Mouse (Mus musculus) cerebellum, adult 2 months (tissue): ENCODE measurements around the gene Hs3st5. TPM values are rescaled to one million over a fixed set of nuclear protein-coding genes. Genes with fewer than 3 reads are reported as not detected.
"Not testable (repeated sequence)": the region's sequence is repeated elsewhere in the genome, so short reads cannot be mapped to it uniquely, and the experiment has no call there.

Experiments used
- DNase-seq, 2 experiments: peaks; one replicate each; pipeline ENCODE4 v3.0.0; 2021
- H3K27ac ChIP-seq: fragments of 200-500 bp; 2 replicates; pipeline ENCODE4 v1.5.1; 2012; ENCODE audit warnings: low read length, control low read depth, inconsistent platforms; ENCODE audit not compliant: insufficient read depth
- H3K27me3 ChIP-seq: fragments of 200-500 bp; 2 replicates; pipeline ENCODE4 v1.6.1; 2012; ENCODE audit warnings: inconsistent platforms, mild to moderate bottlenecking, low read length, moderate library complexity; ENCODE audit not compliant: control insufficient read depth, insufficient read depth
- H3K4me1 ChIP-seq: fragments of 200-500 bp; 2 replicates; pipeline ENCODE4 v1.6.1; 2011; ENCODE audit warnings: low read length; ENCODE audit not compliant: control insufficient read depth, insufficient read depth
- H3K4me3 ChIP-seq: fragments of 200-500 bp; replicated peaks from 2 replicates; pipeline ENCODE3; 2011; ENCODE audit warnings: mild to moderate bottlenecking, low read depth, low read length, control low read depth; ENCODE audit not compliant: insufficient read depth
- CTCF ChIP-seq: fragments of 200-500 bp; IDR thresholded peaks from 2 replicates; pipeline ENCODE4 v1.5.1; 2011; ENCODE audit warnings: low read depth, mild to moderate bottlenecking, control low read depth, low read length, moderate library complexity, borderline replicate concordance; ENCODE audit not compliant: insufficient read depth
- POLR2A ChIP-seq: fragments of 200-500 bp; IDR thresholded peaks from 2 replicates; pipeline ENCODE4 v1.6.1; 2011; ENCODE audit warnings: low read length, control low read depth, borderline replicate concordance; ENCODE audit not compliant: insufficient read depth
- WGBS: fragments of 180-500 bp; shearing (Covaris S2); methylation state at CpG from one replicate; pipeline ENCODE4 v1.1.7; 2018; 5-methylcytosine and 5-hydroxymethylcytosine counted together
- polyA plus RNA-seq: library from polyadenylated mRNA; depleted of rRNA; stranded (reverse); fragments of >200 nt; gene quantifications from 2 replicates; pipeline ENCODE4 v1.2.3, GENCODE M21; 2012

The Hs3st5 gene
- polyA plus RNA-seq, 1 experiment: 8.1 TPM

- Histone ChIP-seq H3K4me1 (no peaks in the 10 kb centered on the region), H3K27me3 (no peaks in the 10 kb centered on the region), H3K4me3 (no peak overlapping the region), H3K27ac (no peak overlapping the region)
- 56% methylated on average over 2 of the region's 2 CpGs for WGBS
- TF ChIP-seq POLR2A (no peak), CTCF (no peak)
- no peak for DNase-seq
Measured at GRCm38 (mm10) chr10:36567258-36567657, 60.6 kb downstream of the Hs3st5 start.

GRCm38 (mm10) chr10:36572540-36572939, 65.9 kb downstream of the Hs3st5 start:
- TF ChIP-seq POLR2A: no peak
- no peak for TF ChIP-seq CTCF
- H3K4me3 ChIP-seq: no peak overlapping the region
- no peaks in the 10 kb centered on the region for H3K4me1 ChIP-seq
- 82% methylated on average over 3 of the region's 3 CpGs for WGBS
- H3K27ac ChIP-seq: no peak overlapping the region
- no peak for DNase-seq
- no peaks in the 10 kb centered on the region for H3K27me3 ChIP-seq

GRCm38 (mm10) chr10:36578375-36579145, 71.9 kb downstream of the Hs3st5 start:
- Histone ChIP-seq H3K27me3 (no peaks in the 10 kb centered on the region), H3K4me1 (peaks cover 5% of the 10 kb centered on the region; the same call in 1 of the 2 replicates), H3K27ac (no peak overlapping the region), H3K4me3 (no peak overlapping the region)
- WGBS: 60% methylated on average over 4 of the region's 4 CpGs
- TF ChIP-seq POLR2A (no peak), CTCF (no peak)
- DNase-seq: no peak

GRCm38 (mm10) chr10:36610400-36610799, 103.8 kb downstream of the Hs3st5 start:
- Histone ChIP-seq H3K4me3 (no peak overlapping the region), H3K4me1 (no peaks in the 10 kb centered on the region), H3K27me3 (no peaks in the 10 kb centered on the region), H3K27ac (no peak overlapping the region)
- TF ChIP-seq CTCF (no peak), POLR2A (no peak)
- peak in 1 of 2 experiments; percentile 13 for DNase-seq
- WGBS: 34% methylated on average over 1 of the region's 1 CpGs

- H3K27ac ChIP-seq, H3K4me3 ChIP-seq, H3K4me1 ChIP-seq, H3K27me3 ChIP-seq, DNase-seq: not testable (repeated sequence)
- WGBS: 30% methylated on average over 1 of the region's 1 CpGs
Measured at GRCm38 (mm10) chr10:36611415-36611814, 104.8 kb downstream of the Hs3st5 start.

GRCm38 (mm10) chr10:36623037-36623436, 116.4 kb downstream of the Hs3st5 start:
- Histone ChIP-seq H3K27me3 (no peaks in the 10 kb centered on the region), H3K4me1 (no peaks in the 10 kb centered on the region), H3K4me3 (no peak overlapping the region), H3K27ac (no peak overlapping the region)
- no peak for TF ChIP-seq CTCF
- TF ChIP-seq POLR2A: no peak
- DNase-seq: no peak
- WGBS: 76% methylated on average over 1 of the region's 1 CpGs

GRCm38 (mm10) chr10:36627952-36628351, 121.3 kb downstream of the Hs3st5 start:
- Histone ChIP-seq H3K4me1 (no peaks in the 10 kb centered on the region), H3K27me3 (no peaks in the 10 kb centered on the region), H3K4me3 (no peak overlapping the region), H3K27ac (no peak overlapping the region)
- TF ChIP-seq CTCF (no peak), POLR2A (no peak)
- peak in 1 of 2 experiments; percentile 3 for DNase-seq
- WGBS: 35% methylated on average over 4 of the region's 4 CpGs

GRCm38 (mm10) chr10:36631746-36632145, 125.1 kb downstream of the Hs3st5 start:
- TF ChIP-seq CTCF (no peak), POLR2A (no peak)
- H3K27me3 ChIP-seq: no peaks in the 10 kb centered on the region
- DNase-seq: no peak
- no peak overlapping the region for H3K4me3 ChIP-seq
- no peak overlapping the region for H3K27ac ChIP-seq
- H3K4me1 ChIP-seq: no peaks in the 10 kb centered on the region
- WGBS: 80% methylated on average over 1 of the region's 1 CpGs
